Mouse (Mus musculus): ENCODE measurements at regions not wholly inside any gene's neighbourhood (a gene's known extent, or its start where the extent isn't known, plus 50 kb on each side); places are given as distances from the start of the nearest gene placed in this dataset.

DNA sequence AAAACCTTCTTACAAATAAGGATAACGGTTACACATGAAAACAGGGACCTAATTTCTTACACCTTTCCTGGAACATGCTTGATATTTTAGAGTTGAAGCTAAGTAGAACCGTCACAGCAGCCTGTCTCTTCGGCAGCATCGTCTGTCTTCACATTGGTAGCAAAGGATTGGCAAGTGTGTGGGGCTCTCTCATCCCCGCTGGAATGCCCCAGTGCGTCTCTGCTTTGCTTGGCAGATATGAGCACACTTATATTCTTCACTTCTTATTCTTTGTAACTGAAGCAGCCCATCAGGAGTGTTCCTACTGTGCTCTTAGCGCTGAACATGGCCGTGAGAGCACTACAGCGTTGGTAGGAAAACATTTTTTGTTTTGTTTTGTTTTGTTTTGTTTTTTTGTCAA, 414.1 kb downstream of the Cd109 start:
- Histone ChIP-seq H3K4me3 (no peak overlapping the region), H3K36me3 (no peaks in the 10 kb centered on the region), H3K9ac (no peak overlapping the region), H3K27me3 (replicated peaks) (no peaks in the 10 kb centered on the region), H3K27ac (no peak overlapping the region), H3K9me3 (no peaks in the 10 kb centered on the region), H3K4me2 (replicated peaks) (no peak overlapping the region), H3K4me1 (no peaks in the 10 kb centered on the region)
- no peak for ATAC-seq (ENCODE audit: low FRiP score, low read depth)
- 86% methylated on average over 9 of the region's 9 CpGs for WGBS

DNA sequence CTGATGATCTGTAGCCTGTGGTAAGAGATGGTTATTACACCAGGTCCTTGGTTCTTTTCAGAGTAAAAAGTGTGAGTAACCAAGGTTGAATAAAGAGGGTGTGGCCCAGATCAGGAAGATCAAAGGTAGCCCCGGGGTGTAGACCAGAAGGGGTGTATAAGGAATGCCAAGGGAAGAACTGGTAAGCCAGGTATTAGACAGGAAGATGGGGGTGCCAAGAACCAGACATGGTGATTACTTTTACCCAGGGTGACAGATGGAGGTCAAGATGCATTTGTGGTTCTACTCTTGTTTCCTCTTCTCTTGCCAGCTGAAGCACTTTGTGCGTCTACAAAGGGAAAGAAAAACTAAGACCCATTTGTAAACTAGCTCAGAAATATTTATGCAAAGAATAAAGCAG, 420.3 kb downstream of the Cd109 start:
- no peak for ATAC-seq (ENCODE audit: low FRiP score, low read depth)
- WGBS = 85% methylated on average over 2 of the region's 2 CpGs
- H3K36me3 ChIP-seq = no peaks in the 10 kb centered on the region

DNA sequence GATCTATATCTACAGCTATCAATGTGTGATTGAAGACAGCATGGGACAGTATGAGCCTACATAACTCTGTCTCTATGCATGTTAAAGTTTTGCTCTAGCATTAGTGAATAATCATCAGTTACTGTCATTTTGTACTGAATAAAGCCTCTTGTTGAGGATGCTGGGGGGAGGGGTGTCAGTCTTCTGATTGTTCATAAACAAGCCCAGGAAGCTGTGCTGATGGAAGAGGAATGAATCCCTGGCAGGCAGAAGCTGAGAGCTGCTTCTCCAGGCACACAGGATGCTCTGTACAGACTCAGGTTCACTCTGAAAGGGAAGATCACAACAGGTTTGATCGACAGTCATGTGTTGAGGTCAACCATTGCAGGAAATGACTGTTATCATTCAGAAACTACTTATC, 421.7 kb downstream of the Cd109 start:
- 92% methylated on average over 1 of the region's 1 CpGs for WGBS
- Histone ChIP-seq H3K4me1 (no peaks in the 10 kb centered on the region), H3K27ac (no peak overlapping the region), H3K27me3 (replicated peaks) (no peaks in the 10 kb centered on the region), H3K36me3 (no peaks in the 10 kb centered on the region), H3K9ac (no peak overlapping the region), H3K4me2 (replicated peaks) (no peak overlapping the region), H3K9me3 (no peaks in the 10 kb centered on the region), H3K4me3 (no peak overlapping the region)
- no peak for ATAC-seq (ENCODE audit: low FRiP score, low read depth)

More for the DNA sequence above, 420.3 kb downstream of the Cd109 start:
- no peak overlapping the region for H3K9ac ChIP-seq
- H3K4me3 ChIP-seq = no peak overlapping the region
- H3K4me2 ChIP-seq (replicated peaks) = no peak overlapping the region
- no peaks in the 10 kb centered on the region for H3K4me1 ChIP-seq
- H3K27ac ChIP-seq = no peak overlapping the region
- no peaks in the 10 kb centered on the region for H3K27me3 ChIP-seq (replicated peaks)
- no peaks in the 10 kb centered on the region for H3K9me3 ChIP-seq

DNA sequence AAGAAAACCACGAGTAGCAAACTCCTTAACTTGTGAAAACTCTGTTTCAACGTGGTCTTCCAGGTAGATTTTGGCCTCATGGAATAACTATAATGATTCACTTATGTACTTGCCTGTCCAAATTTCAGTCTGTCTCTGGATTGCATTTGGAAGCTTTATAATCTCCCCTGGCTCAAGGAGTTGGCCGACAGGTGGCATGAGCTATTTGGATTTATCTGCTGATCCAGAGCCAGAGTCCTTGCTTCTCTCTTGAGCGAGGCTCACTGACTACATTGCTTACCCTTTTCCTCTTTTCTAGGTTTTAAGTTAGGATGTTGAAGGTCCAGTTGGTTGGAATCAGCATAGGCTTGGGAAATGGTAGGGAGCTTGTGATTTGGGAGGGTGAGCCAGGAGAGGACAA, 423.6 kb downstream of the Cd109 start:
- no peaks in the 10 kb centered on the region for H3K9me3 ChIP-seq
- 86% methylated on average over 4 of the region's 4 CpGs for WGBS
- no peak for ATAC-seq (ENCODE audit: low FRiP score, low read depth)

DNA sequence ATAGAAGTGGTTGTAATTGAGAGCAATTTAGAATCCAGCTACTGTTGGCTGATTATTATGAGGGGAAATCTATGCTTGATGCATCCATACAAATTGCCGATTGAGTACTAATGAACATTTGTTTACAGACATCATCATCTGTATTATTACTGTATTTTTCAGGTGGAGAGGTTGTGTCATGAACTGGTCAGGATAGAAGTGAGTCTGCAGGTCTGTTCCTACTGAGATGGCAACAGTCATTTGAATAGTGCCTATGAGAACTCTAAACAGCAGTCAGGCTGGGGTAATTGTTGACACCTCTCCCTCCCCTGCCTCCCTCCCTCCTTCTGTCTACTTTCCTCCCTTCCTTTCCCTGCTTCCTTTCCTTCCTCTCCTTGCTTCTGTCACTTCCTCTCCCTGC, 429.0 kb downstream of the Cd109 start:
- Histone ChIP-seq H3K4me3 (no peak overlapping the region), H3K9me3 (no peaks in the 10 kb centered on the region), H3K9ac (no peak overlapping the region), H3K27ac (no peak overlapping the region), H3K36me3 (no peaks in the 10 kb centered on the region), H3K4me2 (replicated peaks) (no peak overlapping the region), H3K4me1 (no peaks in the 10 kb centered on the region), H3K27me3 (replicated peaks) (no peaks in the 10 kb centered on the region)
- ATAC-seq (ENCODE audit: low FRiP score, low read depth) = no peak
- 76% methylated on average over 1 of the region's 1 CpGs for WGBS

More for the DNA sequence above, 423.6 kb downstream of the Cd109 start:
- H3K4me2 ChIP-seq (replicated peaks) = no peak overlapping the region
- H3K27me3 ChIP-seq (replicated peaks) = no peaks in the 10 kb centered on the region
- H3K27ac ChIP-seq = no peak overlapping the region
- no peak overlapping the region for H3K4me3 ChIP-seq
- H3K9ac ChIP-seq = no peak overlapping the region
- no peaks in the 10 kb centered on the region for H3K36me3 ChIP-seq
- no peaks in the 10 kb centered on the region for H3K4me1 ChIP-seq

DNA sequence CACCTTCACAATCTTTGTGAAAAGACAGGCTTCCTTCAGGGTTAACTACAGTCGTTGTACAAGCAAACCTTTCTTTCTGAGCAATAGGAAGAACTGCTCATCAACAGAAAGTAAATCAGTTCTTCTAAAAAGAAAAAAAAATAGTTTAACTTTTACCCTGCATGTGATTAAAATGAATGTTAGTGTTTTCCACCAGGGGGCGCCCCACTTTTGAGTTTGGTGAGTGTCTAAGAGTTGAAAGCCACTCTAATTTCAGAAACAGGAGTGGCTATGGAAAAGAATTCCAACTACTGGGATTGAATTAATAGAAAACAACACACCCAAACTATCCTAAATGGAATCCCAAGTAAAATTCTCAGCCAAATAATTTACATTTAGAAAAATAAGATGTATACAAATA, 430.0 kb downstream of the Cd109 start:
- no peaks in the 10 kb centered on the region for H3K4me1 ChIP-seq
- no peak overlapping the region for H3K4me2 ChIP-seq (replicated peaks)
- no peaks in the 10 kb centered on the region for H3K27me3 ChIP-seq (replicated peaks)
- no peaks in the 10 kb centered on the region for H3K9me3 ChIP-seq
- no peak for ATAC-seq (ENCODE audit: low FRiP score, low read depth)
- no peak overlapping the region for H3K27ac ChIP-seq
- H3K36me3 ChIP-seq = no peaks in the 10 kb centered on the region
- no peak overlapping the region for H3K9ac ChIP-seq
- H3K4me3 ChIP-seq = no peak overlapping the region
- 10% methylated on average over 2 of the region's 2 CpGs for WGBS

DNA sequence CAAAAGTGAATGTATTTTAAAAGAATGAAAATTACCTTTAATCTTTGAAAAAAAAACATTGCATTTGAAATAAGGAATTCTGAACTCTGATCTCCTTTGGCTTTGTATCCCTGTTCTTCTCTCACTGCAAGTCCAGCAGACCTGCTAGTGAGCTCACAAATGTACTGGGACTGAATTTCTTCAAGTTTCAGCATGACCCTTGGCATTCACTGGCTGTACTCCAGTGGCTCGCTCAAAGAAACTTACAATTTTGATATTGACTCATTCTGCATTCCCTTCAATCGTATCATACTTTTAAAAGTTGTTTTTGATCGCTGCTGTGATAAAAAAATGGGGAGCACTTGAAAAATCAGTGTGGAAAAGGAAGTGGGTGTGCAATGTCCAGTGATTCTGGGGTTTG, 456.6 kb downstream of the Cd109 start:
- H3K4me3 ChIP-seq = no peak overlapping the region
- no peaks in the 10 kb centered on the region for H3K27me3 ChIP-seq (replicated peaks)
- no peak for ATAC-seq (ENCODE audit: low FRiP score, low read depth)
- H3K36me3 ChIP-seq = no peaks in the 10 kb centered on the region
- no peaks in the 10 kb centered on the region for H3K4me1 ChIP-seq
- H3K9ac ChIP-seq = no peak overlapping the region
- no peaks in the 10 kb centered on the region for H3K9me3 ChIP-seq
- H3K4me2 ChIP-seq (replicated peaks) = no peak overlapping the region
- 82% methylated on average over 3 of the region's 3 CpGs for whole genome bisulfite sequencing
- H3K27ac ChIP-seq = no peak overlapping the region

DNA sequence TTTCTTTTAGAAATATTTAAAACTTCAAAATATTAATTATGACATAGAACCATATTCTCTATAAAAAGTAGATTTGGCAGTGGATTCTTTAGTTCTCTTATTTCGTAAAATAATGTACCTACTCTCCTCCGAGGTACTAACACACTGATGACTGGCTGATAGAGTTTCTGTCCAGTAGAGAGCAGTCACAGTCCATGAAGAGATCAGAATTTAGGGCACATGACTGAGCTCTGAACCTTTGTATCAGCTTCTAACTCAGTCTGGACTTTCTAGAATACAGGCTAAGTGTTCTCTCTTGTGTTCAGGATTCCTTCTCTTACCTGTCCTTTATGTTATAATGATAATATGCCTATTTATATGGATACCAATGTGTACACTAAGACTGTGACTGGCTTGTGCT, 494.3 kb downstream of the Cd109 start:
- whole genome bisulfite sequencing = 84% methylated on average over 2 of the region's 2 CpGs
- Histone ChIP-seq H3K9me3 (no peaks in the 10 kb centered on the region), H3K36me3 (no peaks in the 10 kb centered on the region), H3K4me2 (replicated peaks) (no peak overlapping the region), H3K4me3 (no peak overlapping the region), H3K9ac (no peak overlapping the region), H3K27ac (no peak overlapping the region), H3K4me1 (no peaks in the 10 kb centered on the region), H3K27me3 (replicated peaks) (no peaks in the 10 kb centered on the region)
- no peak for ATAC-seq (ENCODE audit: low FRiP score, low read depth)

DNA sequence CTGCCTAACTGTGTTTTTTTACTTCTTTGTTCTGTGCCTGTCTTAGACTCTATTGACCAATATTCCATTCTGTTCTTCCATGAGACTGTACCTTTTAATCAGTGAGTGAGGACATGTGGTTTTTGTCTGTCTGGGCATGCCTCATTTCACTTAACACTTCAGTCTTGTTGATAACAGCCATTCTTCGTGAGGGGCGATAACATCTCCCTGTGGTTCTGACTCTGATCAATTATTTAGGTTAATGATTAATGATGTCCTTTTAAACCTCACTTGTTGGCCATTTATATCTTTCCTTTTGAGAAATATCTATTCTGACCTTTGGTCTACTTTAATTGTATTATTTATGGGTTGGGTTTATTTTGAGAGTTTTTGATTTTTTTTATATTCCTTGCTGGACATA, 496.0 kb downstream of the Cd109 start:
- WGBS = 44% methylated on average over 2 of the region's 2 CpGs
- H3K9ac ChIP-seq = no peak overlapping the region

DNA sequence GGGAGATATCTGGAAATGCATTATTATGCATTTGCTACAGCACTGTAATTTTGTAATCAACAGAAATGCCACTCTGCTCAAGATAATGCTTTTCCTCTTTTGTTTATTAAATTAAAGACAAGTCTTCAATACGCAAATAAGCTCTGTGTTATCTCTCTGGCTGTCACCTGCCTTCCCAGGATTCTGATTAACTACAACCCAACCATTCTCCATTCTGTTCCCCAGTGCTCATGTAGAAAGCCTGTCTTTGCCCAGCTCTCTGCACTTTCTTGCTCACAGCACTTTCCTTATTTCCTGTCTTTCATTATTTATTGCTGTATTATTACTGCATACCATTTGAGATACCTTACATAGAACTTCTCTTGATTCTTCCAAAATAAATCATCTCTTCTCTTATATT, 525.6 kb downstream of the Cd109 start:
- Histone ChIP-seq H3K4me1 (no peaks in the 10 kb centered on the region), H3K9me3 (no peaks in the 10 kb centered on the region), H3K4me3 (no peak overlapping the region), H3K9ac (no peak overlapping the region), H3K4me2 (replicated peaks) (no peak overlapping the region), H3K36me3 (no peaks in the 10 kb centered on the region), H3K27me3 (replicated peaks) (no peaks in the 10 kb centered on the region), H3K27ac (no peak overlapping the region)
- 86% methylated on average over 1 of the region's 1 CpGs for WGBS
- ATAC-seq (ENCODE audit: low FRiP score, low read depth) = no peak

More for the DNA sequence above, 496.0 kb downstream of the Cd109 start:
- H3K27me3 ChIP-seq (replicated peaks) = no peaks in the 10 kb centered on the region
- no peak overlapping the region for H3K27ac ChIP-seq
- no peak overlapping the region for H3K4me3 ChIP-seq
- no peak for ATAC-seq (ENCODE audit: low FRiP score, low read depth)
- no peak overlapping the region for H3K4me2 ChIP-seq (replicated peaks)
- no peaks in the 10 kb centered on the region for H3K9me3 ChIP-seq
- no peaks in the 10 kb centered on the region for H3K4me1 ChIP-seq
- H3K36me3 ChIP-seq = no peaks in the 10 kb centered on the region

DNA sequence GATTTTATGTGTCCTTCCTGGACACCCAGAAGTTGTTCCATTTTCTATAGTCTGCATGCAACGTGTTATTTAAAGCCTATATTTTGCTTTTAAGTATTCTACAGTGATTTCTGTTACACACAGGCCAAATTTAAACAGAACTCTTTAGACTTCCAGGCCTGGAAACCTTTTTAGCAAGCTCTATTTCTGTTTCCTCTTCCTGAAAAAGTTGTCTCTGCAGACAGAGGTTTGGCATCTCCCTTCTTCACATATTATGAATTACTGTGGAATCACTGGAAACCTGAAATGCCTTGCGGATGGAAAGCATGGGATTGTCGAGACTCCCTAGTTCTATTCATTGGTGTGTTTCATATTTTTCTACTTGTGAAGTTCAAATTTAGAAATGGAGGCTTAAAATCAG, 530.7 kb downstream of the Cd109 start:
- Histone ChIP-seq H3K27me3 (replicated peaks) (no peaks in the 10 kb centered on the region), H3K4me3 (no peak overlapping the region), H3K9ac (no peak overlapping the region), H3K4me2 (replicated peaks) (no peak overlapping the region), H3K27ac (no peak overlapping the region), H3K36me3 (no peaks in the 10 kb centered on the region), H3K4me1 (no peaks in the 10 kb centered on the region), H3K9me3 (no peaks in the 10 kb centered on the region)
- ATAC-seq (ENCODE audit: low FRiP score, low read depth) = no peak
- WGBS = 79% methylated on average over 3 of the region's 3 CpGs

DNA sequence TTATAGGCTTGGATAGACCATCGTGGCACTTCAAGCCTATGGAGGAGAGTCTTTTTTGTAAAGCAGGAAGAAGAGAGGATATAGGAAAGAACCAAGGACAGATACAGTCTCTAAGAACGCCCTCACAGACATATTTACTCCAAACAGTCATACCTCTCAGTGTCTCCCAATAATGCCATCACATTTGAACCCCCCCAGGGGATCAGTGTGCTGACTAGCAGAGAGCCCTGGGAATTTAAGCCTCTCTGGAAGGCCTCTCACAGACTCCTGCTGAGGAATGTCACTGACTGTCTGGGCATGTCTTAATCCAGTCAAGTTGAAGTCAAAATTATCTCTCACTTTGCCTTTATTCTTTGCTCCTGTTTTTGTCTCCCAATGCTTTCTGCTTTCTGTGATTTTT, 550.2 kb downstream of the Cd109 start:
- H3K4me1 ChIP-seq = no peaks in the 10 kb centered on the region
- WGBS = 60% methylated on average over 2 of the region's 2 CpGs
- ATAC-seq (ENCODE audit: low FRiP score, low read depth) = no peak
- no peak overlapping the region for H3K4me2 ChIP-seq (replicated peaks)
- no peak overlapping the region for H3K27ac ChIP-seq
- no peak overlapping the region for H3K4me3 ChIP-seq
- no peaks in the 10 kb centered on the region for H3K36me3 ChIP-seq
- no peaks in the 10 kb centered on the region for H3K27me3 ChIP-seq (replicated peaks)
- H3K9ac ChIP-seq = no peak overlapping the region
- H3K9me3 ChIP-seq = no peaks in the 10 kb centered on the region

DNA sequence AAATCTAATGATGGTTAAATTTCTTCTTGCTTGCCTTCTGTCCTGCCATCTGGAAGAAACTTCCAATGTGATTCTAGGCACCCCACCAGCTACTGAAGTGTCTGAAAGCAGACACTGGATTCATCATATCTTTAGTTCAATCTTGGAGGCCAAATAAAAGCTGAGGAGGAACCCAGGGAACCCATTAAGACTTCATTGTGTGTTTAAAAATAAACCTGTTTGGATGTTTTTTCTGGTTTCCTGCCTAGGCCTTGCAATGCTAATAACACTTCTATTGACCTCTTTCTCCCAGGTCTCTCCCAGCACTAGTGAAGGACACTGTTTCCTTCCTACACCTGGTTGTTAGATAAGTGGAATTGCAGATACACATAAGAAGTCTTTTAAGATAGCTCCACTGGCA, 545.6 kb downstream of the Col12a1 start:
- no peak overlapping the region for H3K4me3 ChIP-seq
- H3K4me2 ChIP-seq (replicated peaks) = no peak overlapping the region
- H3K27ac ChIP-seq = no peak overlapping the region
- ATAC-seq (ENCODE audit: low FRiP score, low read depth) = no peak
- H3K4me1 ChIP-seq = no peaks in the 10 kb centered on the region
- H3K9me3 ChIP-seq = no peaks in the 10 kb centered on the region
- no peaks in the 10 kb centered on the region for H3K36me3 ChIP-seq
- H3K27me3 ChIP-seq (replicated peaks) = no peaks in the 10 kb centered on the region
- H3K9ac ChIP-seq = no peak overlapping the region

DNA sequence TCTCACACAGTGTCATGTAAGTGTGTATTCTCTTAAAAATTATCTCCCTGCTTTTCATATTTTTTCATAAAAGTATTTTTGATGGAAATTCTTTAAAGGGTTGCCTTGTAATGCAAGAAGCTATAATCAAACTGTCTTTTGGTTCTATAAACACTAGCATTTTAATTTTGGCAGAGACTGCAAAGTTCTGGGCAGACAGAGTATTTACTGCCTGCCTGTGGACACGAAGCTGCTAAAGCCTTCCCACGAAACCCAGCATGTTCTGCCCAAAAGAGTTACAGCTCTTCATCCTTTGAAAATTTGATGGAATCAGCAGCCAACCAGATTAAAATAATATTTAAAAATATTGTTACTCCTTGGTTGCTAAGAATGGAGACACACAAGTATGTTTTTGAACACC, 538.7 kb downstream of the Col12a1 start:
- H3K9ac ChIP-seq = no peak overlapping the region
- no peak overlapping the region for H3K27ac ChIP-seq
- H3K4me1 ChIP-seq = no peaks in the 10 kb centered on the region
- H3K27me3 ChIP-seq (replicated peaks) = no peaks in the 10 kb centered on the region
- ATAC-seq (ENCODE audit: low FRiP score, low read depth) = no peak
- H3K4me2 ChIP-seq (replicated peaks) = no peak overlapping the region
- no peaks in the 10 kb centered on the region for H3K9me3 ChIP-seq
- H3K4me3 ChIP-seq = no peak overlapping the region
- WGBS = 79% methylated on average over 2 of the region's 2 CpGs
- H3K36me3 ChIP-seq = no peaks in the 10 kb centered on the region
